Mouse (Mus musculus) cerebellum, postnatal 25 days (tissue): ENCODE results near the gene Nfatc2ip.
"Not testable (repeated sequence)": the region's sequence is repeated elsewhere in the genome, so short reads cannot be mapped to it uniquely, and the experiment has no call there.

Source experiments
- DNase-seq, 2 experiments: peaks; one replicate each; pipeline ENCODE4 v3.0.0; 2021; ENCODE audit warnings: mixed read lengths in 2 of 2

The Nfatc2ip gene

DNA sequence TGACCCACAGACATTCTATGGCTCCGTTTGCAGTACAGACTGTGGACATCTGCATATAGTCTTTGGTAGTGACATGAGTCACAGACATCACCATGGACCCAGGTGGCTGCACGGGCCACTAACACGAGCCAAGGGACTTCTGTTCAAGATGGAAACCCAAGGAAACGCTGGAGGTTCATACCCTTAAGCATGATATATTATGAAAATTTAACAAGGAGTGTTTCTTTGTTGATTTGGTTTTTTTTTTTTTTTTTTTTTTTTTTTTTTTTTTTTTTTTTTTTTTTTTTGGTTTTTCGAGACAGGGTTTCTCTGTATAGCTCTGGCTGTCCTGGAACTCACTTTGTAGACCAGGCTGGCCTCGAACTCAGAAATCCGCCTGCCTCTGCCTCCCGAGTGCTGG lies 6.0 kb upstream of the Nfatc2ip start:
- DNase-seq: not testable (repeated sequence)

- DNase-seq: peak; percentile 87 to 93
Observed at GRCm38 (mm10) chr7:126399548-126399947, 3.0 kb upstream of the Nfatc2ip start.

- no peak for DNase-seq
Observed at GRCm38 (mm10) chr7:126397822-126398221, 1.3 kb upstream of the Nfatc2ip start.

- DNase-seq: no peak
Observed at GRCm38 (mm10) chr7:126397221-126397620, 684 bp upstream of the Nfatc2ip start.

DNA sequence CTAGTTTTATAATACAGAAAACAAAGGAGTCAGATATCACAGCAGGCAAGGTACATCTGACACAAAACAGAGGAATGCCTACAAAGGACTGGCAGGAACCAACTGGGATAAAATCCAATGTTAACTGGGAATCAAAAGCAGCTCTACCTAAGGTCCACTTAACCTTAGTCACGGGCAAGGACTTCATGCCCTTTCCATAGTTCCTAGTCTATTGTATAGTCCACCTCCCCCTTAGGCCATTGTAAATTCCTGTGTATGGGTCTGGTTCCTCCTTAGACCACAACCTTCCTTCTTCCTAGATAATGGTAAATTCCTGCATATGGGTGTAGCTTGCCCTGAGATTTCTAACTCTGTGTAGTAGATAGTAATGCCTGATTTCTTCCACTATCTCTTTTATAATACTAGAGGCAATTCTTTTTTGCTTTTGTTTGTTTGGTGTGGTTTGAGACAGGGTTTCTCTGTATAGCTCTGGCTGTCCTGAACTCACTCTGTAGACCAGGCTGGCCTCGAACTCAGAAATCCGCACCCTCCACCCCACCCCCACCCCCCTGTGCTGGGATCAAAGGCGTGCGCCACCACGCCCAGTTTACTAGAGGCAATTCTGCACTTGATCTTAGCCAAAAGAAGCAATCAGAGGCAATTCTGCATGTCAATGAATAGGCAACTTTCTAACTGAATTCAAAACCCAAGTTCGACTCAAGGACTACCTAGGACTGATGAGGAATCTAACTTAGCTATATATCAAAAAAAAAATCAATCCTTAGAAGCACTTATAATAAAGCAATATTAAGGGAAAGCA lies 4.3 kb downstream of the Nfatc2ip start:
- not testable (repeated sequence) for DNase-seq

DNA sequence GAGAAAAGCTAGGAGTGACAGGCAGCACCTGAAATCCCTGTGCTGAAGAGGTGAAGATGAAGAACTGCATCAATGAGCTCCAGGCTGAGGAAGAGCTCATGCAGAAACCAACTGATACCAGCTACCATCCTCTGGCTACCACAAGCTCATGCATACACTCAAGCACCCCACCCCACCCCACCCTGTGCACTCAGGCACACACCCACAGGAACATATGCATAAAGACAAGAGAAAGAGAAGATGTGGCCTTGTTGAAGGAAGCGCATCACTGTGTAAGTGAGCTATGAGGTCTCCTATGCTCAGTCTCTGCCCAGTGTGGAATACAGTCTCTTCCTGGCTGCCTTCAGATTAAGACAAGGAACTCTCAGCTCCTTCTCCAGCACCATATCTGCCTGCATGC lies 8.4 kb downstream of the Nfatc2ip start:
- DNase-seq: no peak

DNA sequence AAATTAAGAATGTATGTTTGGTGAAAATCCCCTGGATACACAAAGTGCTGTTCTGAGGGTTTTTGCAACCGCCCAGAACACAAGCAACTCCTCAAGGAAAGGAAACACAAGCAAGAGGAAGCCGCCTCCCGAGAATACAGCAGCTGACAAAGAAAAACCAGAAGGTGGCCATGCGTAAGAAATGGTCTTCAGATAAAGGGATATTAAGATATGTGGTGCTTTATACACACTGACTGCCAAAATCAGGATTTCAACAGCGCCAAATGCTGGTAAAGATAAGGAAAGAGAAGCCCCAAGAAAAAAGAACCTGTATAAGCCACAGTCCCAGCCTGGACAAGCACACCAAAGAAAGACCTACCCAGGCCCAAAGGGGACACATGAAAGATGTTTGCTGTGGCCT lies 13.0 kb downstream of the Nfatc2ip start:
- no peak for DNase-seq

- DNase-seq: peak; percentile 98 to 99
Observed at GRCm38 (mm10) chr7:126377278-126378158, 19.0 kb downstream of the Nfatc2ip start, which contains the start of gene Spns1. Spns1 (minus strand) TSS chr7:126377450.

DNA sequence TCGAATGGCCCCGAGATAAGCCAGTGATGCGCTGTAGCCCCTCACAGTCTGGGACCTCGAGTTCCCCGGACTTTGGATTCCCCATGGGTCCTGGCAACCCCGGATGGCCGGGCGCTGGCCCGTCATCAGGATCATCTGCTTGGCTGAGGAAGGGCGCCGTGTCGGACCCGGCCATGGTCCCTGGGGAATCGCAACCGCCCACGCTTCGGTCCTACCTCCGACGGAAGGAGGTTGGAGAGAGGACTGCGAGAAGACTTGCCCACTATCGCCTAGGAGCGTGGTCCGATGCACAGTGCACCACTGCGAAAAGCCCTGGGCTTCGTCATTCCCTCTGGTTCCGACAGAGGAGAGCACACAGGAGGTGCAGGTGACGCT lies 19.6 kb downstream of the Nfatc2ip start:
- DNase-seq: peak in 1 of 2 experiments; percentile 54

- no peak for DNase-seq
Observed at GRCm38 (mm10) chr7:126375012-126375411, 21.5 kb downstream of the Nfatc2ip start.

GRCm38 (mm10) chr7:126374526-126374925 lies 22.0 kb downstream of the Nfatc2ip start:
- DNase-seq: no peak

GRCm38 (mm10) chr7:126373007-126373406 lies 23.5 kb downstream of the Nfatc2ip start:
- no peak for DNase-seq

- no peak for DNase-seq
Observed at GRCm38 (mm10) chr7:126369393-126369792, 27.1 kb downstream of the Nfatc2ip start, which contains the start of gene Lat. Lat (minus strand) TSS chr7:126369570.

GRCm38 (mm10) chr7:126368367-126368766 lies 28.2 kb downstream of the Nfatc2ip start:
- DNase-seq: no peak

GRCm38 (mm10) chr7:126367636-126368035 lies 28.9 kb downstream of the Nfatc2ip start:
- no peak for DNase-seq

DNA sequence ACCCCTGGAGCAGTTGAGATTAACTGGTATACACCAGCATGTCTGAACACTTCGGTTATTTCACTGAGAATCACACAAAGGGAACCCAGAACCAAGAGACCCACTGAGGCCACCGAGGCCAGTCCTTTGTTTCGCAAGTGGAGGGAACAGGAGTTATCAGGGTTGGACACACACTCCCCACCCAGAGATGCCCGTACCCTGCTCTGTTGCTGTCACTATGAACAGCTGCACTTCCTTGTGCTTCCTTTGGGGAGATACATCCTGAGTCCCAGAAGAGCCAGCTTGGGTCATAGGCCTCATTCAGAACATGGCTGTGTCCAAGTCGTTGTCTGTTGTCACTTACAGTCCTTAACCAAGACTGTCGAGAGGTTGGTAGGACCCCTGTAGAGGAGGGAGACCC lies 33.5 kb downstream of the Nfatc2ip start:
- DNase-seq: no peak

- no peak for DNase-seq
Observed at GRCm38 (mm10) chr7:126359049-126359448, 37.5 kb downstream of the Nfatc2ip start.

- DNase-seq: no peak
Observed at GRCm38 (mm10) chr7:126358413-126358812, 38.1 kb downstream of the Nfatc2ip start.

DNA sequence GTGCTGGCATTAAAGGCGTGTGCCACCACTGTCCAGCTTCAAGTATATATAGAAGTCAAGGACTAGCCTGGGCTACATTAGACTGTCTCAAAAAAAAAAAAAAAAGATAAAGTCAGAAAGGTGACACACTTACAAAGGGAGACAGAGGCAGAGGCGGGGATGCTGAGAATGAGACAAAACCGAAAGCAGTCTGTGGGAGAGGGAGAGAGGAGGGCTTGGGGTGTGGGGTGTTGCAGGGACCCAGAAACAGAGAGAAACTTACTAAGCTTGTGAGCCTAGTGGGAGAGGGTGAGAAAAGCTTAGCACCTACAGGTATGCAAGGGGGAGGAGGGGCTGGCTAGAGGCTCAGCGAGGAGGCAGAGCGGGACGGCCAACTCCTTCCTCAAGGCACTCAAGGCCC lies 38.7 kb downstream of the Nfatc2ip start:
- DNase-seq: no peak

DNA sequence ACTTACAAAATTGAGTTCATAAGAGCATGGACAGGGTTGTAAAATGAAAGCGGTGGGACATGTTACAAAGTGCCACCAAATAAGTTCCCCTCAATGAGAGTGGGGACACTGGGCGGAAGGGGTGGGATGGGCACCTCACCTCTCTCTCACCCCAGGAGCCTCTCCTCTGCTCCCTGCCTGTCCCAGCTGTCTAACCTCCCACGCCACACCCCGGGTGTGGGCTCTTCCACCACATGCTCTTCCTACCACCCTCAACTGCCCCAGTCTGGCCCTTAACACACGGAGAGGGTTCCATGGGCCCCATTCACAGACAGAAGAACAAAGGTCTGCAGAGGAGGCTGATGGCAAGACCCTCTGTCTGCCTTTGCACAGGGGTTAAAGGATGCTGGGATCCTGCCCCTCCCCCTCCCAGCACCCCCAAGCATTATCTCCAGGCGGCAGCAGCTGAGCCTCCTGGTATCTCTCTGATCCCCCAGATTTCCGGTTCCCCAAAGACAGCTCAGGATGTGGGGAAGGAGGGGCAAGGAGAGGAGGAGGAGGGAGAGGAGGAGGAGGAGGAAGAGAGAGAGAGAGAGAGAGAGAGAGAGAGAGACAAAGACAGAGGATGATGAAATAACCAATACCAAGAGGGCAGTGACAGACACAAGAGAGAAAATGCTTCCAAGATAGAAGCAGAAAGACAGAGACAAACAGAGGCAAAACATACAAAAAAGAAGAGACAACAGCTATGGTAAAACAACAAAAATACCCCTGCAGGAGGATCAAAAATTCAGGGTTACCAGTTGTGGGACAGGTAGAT lies 39.5 kb downstream of the Nfatc2ip start:
- DNase-seq: no peak

DNA sequence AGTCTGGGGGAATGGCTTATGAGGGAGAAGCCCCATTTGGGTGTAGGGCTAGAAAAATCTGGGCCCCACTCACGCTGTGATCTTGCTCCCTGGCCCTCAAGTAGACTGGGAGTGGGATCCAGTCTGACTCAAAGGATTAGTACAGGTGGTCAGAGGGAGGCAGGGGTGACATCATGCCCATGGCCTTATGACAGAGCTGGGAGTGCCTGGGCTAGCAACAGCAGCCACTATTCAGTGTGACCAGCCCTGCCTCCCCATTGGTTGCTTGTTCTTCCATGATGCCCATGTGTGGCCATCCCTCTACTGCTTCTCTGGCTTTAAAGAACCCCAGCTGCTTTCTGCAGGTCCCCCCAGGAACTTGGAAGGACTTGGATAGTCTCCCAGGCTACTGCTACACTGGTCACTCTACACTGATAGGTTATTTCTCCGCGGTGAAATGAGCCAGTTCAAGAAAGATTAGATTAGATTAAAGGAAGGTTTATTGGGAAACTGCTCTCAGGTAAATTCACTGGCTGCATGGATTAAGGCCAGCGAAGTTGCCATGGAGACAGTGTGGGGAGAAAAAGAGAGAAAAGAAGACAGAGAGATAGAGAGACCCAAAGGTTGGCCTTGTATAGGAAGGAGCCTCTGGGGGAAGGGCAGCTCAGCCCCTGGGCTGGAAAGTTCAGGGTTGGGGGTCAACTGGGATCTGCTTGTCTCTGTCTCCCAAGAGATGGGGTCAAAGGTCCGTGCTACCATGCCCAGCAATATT lies 40.5 kb downstream of the Nfatc2ip start:
- DNase-seq: no peak
